Mouse (Mus musculus) cortical plate, adult 2 months (tissue): Measurements from ENCODE around the gene Pcdh8. TPM values are rescaled to one million over a fixed set of nuclear protein-coding genes. Genes with fewer than 3 reads are reported as not detected.

Experiments used
- H3K27ac ChIP-seq: fragments of 200-500 bp; 2 replicates; pipeline ENCODE4 v1.5.1; 2012; ENCODE audit warnings: low read length, control low read depth, inconsistent platforms; ENCODE audit not compliant: insufficient read depth
- H3K4me1 ChIP-seq: fragments of 200-500 bp; 2 replicates; pipeline ENCODE4 v1.6.1; 2011; ENCODE audit warnings: low read length; ENCODE audit not compliant: control insufficient read depth, insufficient read depth
- H3K4me3 ChIP-seq: fragments of 200-500 bp; 2 replicates; pipeline ENCODE4 v1.5.1; 2011; ENCODE audit warnings: mild to moderate bottlenecking, low read length, control low read depth; ENCODE audit not compliant: insufficient read depth
- CTCF ChIP-seq: fragments of 200-500 bp; IDR thresholded peaks from 2 replicates; pipeline ENCODE4 v1.5.1; 2011; ENCODE audit warnings: mild to moderate bottlenecking, control low read depth, low read length; ENCODE audit not compliant: insufficient read depth; ENCODE audit errors: extremely low read depth
- POLR2A ChIP-seq: fragments of 200-500 bp; IDR thresholded peaks from 2 replicates; pipeline ENCODE4 v1.6.1; 2011; ENCODE audit warnings: mild to moderate bottlenecking, low read length, control low read depth; ENCODE audit not compliant: insufficient read depth; ENCODE audit errors: extremely low read depth
- polyA plus RNA-seq: library from polyadenylated mRNA; depleted of rRNA; stranded (reverse); fragments of >200 nt; gene quantifications from 2 replicates; pipeline ENCODE4 v1.2.3, GENCODE M21; 2012

Pcdh8 gene
- polyA plus RNA-seq, 1 experiment = 26.5 TPM

DNA sequence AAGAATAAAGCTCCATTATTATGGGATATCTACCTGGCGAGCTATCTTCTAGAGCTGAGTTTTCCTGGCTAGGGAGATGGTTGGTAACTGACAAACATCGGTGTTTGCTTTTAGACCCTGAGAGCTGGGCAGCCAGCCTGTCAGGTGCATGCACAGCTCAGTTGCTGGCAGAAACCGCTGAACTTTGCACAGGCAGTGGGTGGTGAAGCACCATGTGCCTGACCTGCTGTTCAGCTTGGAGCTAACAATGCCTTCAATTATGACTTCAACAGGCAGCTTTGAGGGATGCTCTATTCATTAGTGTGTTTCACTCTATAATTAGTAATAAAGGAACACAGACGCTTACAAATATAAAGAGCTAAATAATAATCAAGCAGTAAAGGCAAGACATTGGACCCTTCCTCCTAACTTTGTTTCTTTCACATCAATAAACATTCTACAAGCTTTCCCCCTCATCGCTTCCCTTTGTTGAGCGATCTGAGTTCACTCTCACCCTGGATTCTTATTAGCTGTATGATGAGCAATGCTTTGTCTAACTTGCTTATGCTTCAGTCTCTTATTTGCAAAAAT is 5.8 kb downstream of the Pcdh8 start:
- Histone ChIP-seq H3K4me3 (no peak overlapping the region), H3K4me1 (no peaks in the 10 kb centered on the region), H3K27ac (no peak overlapping the region)
- no peak for TF ChIP-seq POLR2A
- TF ChIP-seq CTCF = no peak

GRCm38 (mm10) chr14:79754601-79755222 is 16.4 kb downstream of the Pcdh8 start:
- H3K4me1 ChIP-seq = no peaks in the 10 kb centered on the region

GRCm38 (mm10) chr14:79754157-79754556 is 17.0 kb downstream of the Pcdh8 start:
- no peak for TF ChIP-seq POLR2A
- TF ChIP-seq CTCF = no peak
- Histone ChIP-seq H3K4me1 (no peaks in the 10 kb centered on the region), H3K27ac (no peak overlapping the region), H3K4me3 (no peak overlapping the region)

More at GRCm38 (mm10) chr14:79754601-79755222, 16.4 kb downstream of the Pcdh8 start:
- H3K27ac ChIP-seq = no peak overlapping the region
- H3K4me3 ChIP-seq = no peak overlapping the region
- no peak for TF ChIP-seq CTCF
- TF ChIP-seq POLR2A = no peak

DNA sequence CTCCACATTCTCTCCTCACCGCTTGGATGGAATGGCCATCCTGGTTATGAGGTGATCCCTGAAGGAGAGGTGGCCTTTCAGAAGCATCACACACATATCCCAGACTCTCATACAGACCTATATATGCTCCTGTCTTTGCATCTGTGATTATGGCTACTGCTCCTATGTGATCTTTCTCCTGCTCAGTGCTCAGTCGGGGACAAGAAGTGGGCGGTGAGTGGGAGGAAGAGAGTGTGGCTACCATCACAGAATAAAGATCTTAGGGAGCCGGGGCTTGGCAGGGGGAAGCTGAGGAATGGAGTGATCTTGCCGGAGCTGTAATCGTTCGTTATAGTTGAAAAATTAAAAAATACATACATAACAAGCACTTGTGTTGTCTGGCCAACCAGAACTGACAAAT is 17.4 kb downstream of the Pcdh8 start:
- no peak for TF ChIP-seq CTCF
- no peak for TF ChIP-seq POLR2A
- Histone ChIP-seq H3K4me3 (no peak overlapping the region), H3K27ac (no peak overlapping the region), H3K4me1 (no peaks in the 10 kb centered on the region)

- Histone ChIP-seq H3K4me3 (no peak overlapping the region), H3K4me1 (peaks cover 2% of the 10 kb centered on the region; the same call in 1 of the 2 replicates), H3K27ac (no peak overlapping the region)
- TF ChIP-seq POLR2A = no peak
- TF ChIP-seq CTCF = no peak
These were observed 30.6 kb downstream of the Pcdh8 start for GRCm38 (mm10) chr14:79740515-79740914.

- no peak for TF ChIP-seq CTCF
- no peak for TF ChIP-seq POLR2A
- Histone ChIP-seq H3K4me1 (peaks cover 2% of the 10 kb centered on the region; the same call in 1 of the 2 replicates), H3K4me3 (no peak overlapping the region), H3K27ac (no peak overlapping the region)
These were observed 32.7 kb downstream of the Pcdh8 start for GRCm38 (mm10) chr14:79738441-79738840.

DNA sequence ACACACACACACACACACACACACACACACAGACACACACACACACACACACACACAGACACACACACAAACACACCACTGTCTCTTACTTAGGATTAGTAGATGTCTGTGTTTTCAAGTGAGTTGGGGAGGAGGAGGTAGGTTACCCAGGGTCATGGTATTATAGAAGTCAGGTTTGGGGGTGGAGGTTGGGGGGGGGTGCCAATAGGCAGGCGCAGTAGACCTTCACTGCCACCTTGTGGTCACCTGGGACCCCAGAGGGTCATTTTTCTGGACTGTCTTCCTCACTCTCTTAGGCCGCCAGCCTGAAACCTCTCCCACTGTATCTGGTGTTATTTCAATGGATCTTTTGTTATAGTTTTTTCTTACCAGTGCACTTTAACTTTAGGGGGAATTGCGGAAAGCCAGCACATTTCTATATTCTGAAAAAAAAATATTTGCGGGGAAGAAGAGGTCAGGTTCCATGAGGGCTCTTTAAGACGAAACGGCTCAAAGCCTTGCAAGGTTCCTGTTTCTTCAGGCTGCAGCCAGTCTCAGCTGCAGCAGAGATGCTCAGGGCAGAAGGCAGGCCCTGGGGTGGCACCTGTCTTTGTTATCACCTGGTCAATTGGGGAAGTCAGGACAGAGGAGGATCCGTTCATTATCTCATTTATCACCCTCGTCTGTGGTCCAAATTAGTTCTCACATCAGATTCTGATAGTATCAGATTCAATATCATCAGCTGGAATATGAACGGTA is 33.3 kb downstream of the Pcdh8 start:
- H3K27ac ChIP-seq = no peak overlapping the region
- peaks cover 2% of the 10 kb centered on the region; the same call in 1 of the 2 replicates for H3K4me1 ChIP-seq
- H3K4me3 ChIP-seq = no peak overlapping the region
- TF ChIP-seq CTCF (peak; percentile 32; the same call in 1 of the 2 replicates), POLR2A (no peak)

- H3K27ac ChIP-seq = no peak overlapping the region
- TF ChIP-seq CTCF (no peak), POLR2A (no peak)
- no peak overlapping the region for H3K4me3 ChIP-seq
- H3K4me1 ChIP-seq = peaks cover 2% of the 10 kb centered on the region; the same call in 1 of the 2 replicates
These were observed 34.3 kb downstream of the Pcdh8 start for GRCm38 (mm10) chr14:79736781-79737180.

DNA sequence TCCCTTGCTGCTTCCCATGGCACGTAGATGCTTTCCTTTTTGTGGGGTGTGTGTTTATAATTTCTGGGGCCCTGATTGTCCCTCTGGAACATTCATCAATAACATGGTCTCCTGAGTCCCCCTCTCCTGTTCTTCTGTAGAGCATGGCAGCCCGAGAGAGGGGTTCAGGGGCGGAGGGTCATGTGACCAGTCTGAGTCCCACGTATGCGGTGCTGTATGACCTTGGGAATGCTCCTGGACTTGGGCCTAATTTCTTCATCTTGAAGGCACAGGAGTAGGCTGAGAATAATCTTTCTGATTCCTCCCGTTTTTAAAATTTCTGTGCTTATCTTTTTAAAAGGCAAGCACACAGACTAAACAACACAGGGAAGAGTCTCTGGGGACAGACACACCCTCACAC is 37.6 kb downstream of the Pcdh8 start:
- no peak overlapping the region for H3K27ac ChIP-seq
- H3K4me1 ChIP-seq = peaks cover 2% of the 10 kb centered on the region; the same call in 1 of the 2 replicates
- H3K4me3 ChIP-seq = no peak overlapping the region
- TF ChIP-seq CTCF (no peak), POLR2A (no peak)

GRCm38 (mm10) chr14:79728811-79729210 is 42.3 kb downstream of the Pcdh8 start:
- H3K27ac ChIP-seq = no peak overlapping the region
- TF ChIP-seq POLR2A (no peak), CTCF (no peak)
- no peak overlapping the region for H3K4me3 ChIP-seq
- H3K4me1 ChIP-seq = no peaks in the 10 kb centered on the region

GRCm38 (mm10) chr14:79724002-79724681 is 47.0 kb downstream of the Pcdh8 start:
- H3K4me1 ChIP-seq = no peaks in the 10 kb centered on the region
- H3K4me3 ChIP-seq = no peak overlapping the region
- no peak for TF ChIP-seq CTCF
- no peak for TF ChIP-seq POLR2A
- no peak overlapping the region for H3K27ac ChIP-seq
